Mouse (Mus musculus) kidney, embryonic 14.5 days (tissue): Measurements from ENCODE around the gene Ndufb5. TPM values are rescaled to one million over a fixed set of nuclear protein-coding genes. Genes with fewer than 3 reads are reported as not detected.

Experiments used
- ATAC-seq: fragments of 200-750 bp; cut with Nextera tagmentation; 2 replicates; pipeline ENCODE4 v1.8.0; 2017; ENCODE audit warnings: moderate number of reproducible peaks, mild to moderate bottlenecking, moderate TSS enrichment, moderate library complexity; ENCODE audit not compliant: low FRiP score, low TSS enrichment
- H3K27ac ChIP-seq: fragments of 300-500 bp; sonication (generic); 2 replicates; pipeline ENCODE4 v1.5.1; 2014; ENCODE audit warnings: low read depth, mild to moderate bottlenecking, low read length, moderate library complexity, mixed read lengths
- H3K27me3 ChIP-seq: fragments of 300-500 bp; sonication (generic); 2 replicates; pipeline ENCODE4 v1.6.1; 2014; ENCODE audit warnings: mild to moderate bottlenecking, low read length; ENCODE audit not compliant: control insufficient read depth, insufficient read depth
- H3K36me3 ChIP-seq: fragments of 300-500 bp; sonication (generic); 2 replicates; pipeline ENCODE4 v1.6.1; 2014; ENCODE audit warnings: low read length, mixed read lengths; ENCODE audit not compliant: control insufficient read depth, insufficient read depth
- H3K4me1 ChIP-seq: fragments of 300-500 bp; sonication (generic); 2 replicates; pipeline ENCODE4 v1.6.1; 2014; ENCODE audit warnings: low read length, mixed read lengths; ENCODE audit not compliant: control insufficient read depth, insufficient read depth
- H3K4me2 ChIP-seq: fragments of 300-500 bp; sonication (generic); replicated peaks from 2 replicates; pipeline ENCODE4 v1.6.1; 2014; ENCODE audit warnings: low read depth, mild to moderate bottlenecking, low read length
- H3K4me3 ChIP-seq: fragments of 300-500 bp; sonication (generic); 2 replicates; pipeline ENCODE4 v1.5.1; 2014; ENCODE audit warnings: mild to moderate bottlenecking, low read length
- H3K9ac ChIP-seq: fragments of 300-500 bp; sonication (generic); 2 replicates; pipeline ENCODE4 v1.6.1; 2014; ENCODE audit warnings: low read depth, mild to moderate bottlenecking, low read length, moderate library complexity
- H3K9me3 ChIP-seq: fragments of 300-500 bp; sonication (generic); 2 replicates; pipeline ENCODE4 v1.6.1; 2016; ENCODE audit warnings: low read length; ENCODE audit not compliant: control insufficient read depth
- WGBS: fragments of 180-500 bp; shearing (Covaris S2); extraction: QIAGEN DNeasy Blood & Tissue Kit; methylation state at CpG from one replicate; pipeline ENCODE4 v1.1.7; 2014; 5-methylcytosine and 5-hydroxymethylcytosine counted together
- polyA plus RNA-seq: library from polyadenylated mRNA; unstranded; fragments of >200 nt; fragmentation: Nextera tagmentation; extraction: Ambion mirVana; gene quantifications from 2 replicates; pipeline ENCODE4 v1.2.1, GENCODE M21; 2014

Gene Ndufb5
- polyA plus RNA-seq, result 358 and 449 TPM in 2 replicates

DNA sequence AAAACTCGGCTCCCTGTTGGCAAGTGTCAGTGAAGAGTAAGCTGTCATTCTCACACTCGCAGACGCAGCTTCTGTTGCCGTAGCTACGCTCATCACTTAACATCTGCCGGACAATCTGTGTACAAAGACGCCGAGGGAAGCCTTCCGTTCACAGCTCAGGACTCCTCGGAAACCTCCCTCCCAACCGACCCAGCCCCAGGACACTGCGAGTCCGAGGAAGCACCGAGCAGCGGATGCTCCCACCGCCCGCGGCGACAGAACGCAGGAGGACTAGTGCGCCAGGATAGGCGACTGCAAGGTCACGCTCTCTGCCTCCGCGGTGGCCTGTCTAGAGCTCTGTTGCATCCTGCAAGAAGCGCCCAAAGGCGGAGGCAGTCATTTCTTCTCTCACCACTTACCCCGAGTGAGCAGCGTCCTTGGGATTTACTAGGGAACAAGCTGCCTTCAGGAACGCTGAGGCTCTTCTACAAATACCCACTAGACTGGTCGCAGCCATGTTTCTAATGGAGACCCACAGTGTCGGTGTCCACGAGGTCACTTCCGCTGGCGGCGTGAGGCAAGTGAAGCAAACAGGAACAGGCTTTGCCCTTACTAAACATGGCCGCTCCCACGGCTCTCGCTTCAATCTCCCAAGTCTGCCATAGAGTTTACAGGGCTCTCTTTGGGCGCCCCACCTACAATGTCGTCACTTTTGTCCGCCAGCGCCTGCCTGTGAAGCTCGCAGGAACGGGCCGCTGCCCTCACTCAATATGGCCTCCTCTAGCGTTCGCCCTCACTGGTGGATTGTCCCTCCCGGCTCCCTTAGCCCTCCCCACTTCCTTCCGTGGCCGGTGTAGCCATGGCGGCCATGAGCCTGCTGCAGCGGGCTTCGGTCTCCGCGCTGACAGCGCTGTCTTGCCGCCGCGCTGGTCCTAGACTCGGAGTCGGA lies at the start of gene Ndufb5:
TSS of gene Ndufb5 (plus strand) at position 747 of the 928 bp plus-strand sequence.
- peaks cover 17% of the 10 kb centered on the region for H3K36me3 ChIP-seq
- under 1% methylated on average over 62 of the region's 62 CpGs for WGBS
- H3K9me3 ChIP-seq, result no peaks in the 10 kb centered on the region
- H3K9ac ChIP-seq, result peak within 1 kb of the TSS; percentile 85
- H3K27me3 ChIP-seq, result no peaks in the 10 kb centered on the region
- peak; percentile 98 for ATAC-seq
- peak within 1 kb of the TSS; percentile 80 for H3K4me2 ChIP-seq
- H3K4me3 ChIP-seq, result peak within 1 kb of the TSS; percentile 98
- peaks cover 14% of the 10 kb centered on the region; the same call in 1 of the 2 replicates for H3K4me1 ChIP-seq
- H3K27ac ChIP-seq, result peak within 1 kb of the TSS; percentile 74; the same call in 1 of the 2 replicates

DNA sequence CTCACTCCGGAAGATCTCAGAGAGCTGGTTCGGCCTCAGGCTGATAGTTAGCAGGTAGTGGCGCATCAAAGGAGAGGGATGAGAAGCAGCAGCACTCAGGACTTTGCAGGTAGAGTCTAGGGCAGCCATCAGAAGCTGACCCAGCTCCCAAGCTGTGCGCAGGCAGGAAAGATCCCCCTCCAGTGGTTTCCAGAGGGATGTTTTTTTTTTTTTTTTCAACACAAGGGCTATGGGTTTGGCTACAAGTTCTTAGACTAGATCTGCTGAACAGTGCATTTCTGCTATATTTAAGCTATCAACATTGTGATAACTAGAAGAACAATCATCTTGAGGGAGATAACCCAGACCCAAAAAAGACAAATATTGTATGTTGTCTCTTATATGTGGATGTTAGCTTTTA lies 49.6 kb upstream of the Ndufb5 start:
- Histone ChIP-seq H3K4me1 (no peaks in the 10 kb centered on the region), H3K36me3 (no peaks in the 10 kb centered on the region), H3K4me2 (no peak overlapping the region), H3K4me3 (no peak overlapping the region), H3K9me3 (no peaks in the 10 kb centered on the region), H3K9ac (no peak overlapping the region), H3K27me3 (no peaks in the 10 kb centered on the region), H3K27ac (no peak overlapping the region)
- ATAC-seq, result no peak
- 22% methylated on average over 4 of the region's 4 CpGs for WGBS

DNA sequence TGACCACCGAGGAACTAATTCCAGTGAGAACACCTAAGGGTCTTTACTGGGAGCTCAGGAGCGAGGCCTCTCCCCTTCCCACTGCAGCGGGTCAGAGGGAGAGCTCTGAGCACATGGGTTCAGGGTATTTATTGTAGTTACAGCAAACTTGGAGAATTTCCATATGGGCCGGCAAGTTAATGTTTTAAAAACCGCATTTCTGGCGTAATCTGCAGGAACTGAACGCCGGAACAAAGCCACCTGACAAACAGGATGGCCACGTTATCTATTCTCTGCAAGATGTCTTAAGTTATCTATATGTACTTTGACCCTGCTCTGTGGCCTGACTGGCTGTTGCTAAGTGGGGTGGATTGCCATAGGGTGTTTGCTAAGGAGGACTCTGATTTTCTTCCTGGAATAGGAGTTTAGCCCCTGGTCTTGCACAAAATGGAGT lies 47.2 kb upstream of the Ndufb5 start:
- WGBS, result 88% methylated on average over 9 of the region's 9 CpGs
- no peaks in the 10 kb centered on the region for H3K27me3 ChIP-seq
- no peak overlapping the region for H3K4me2 ChIP-seq
- no peak overlapping the region for H3K9ac ChIP-seq
- no peak overlapping the region for H3K4me3 ChIP-seq
- no peaks in the 10 kb centered on the region for H3K9me3 ChIP-seq
- H3K36me3 ChIP-seq, result no peaks in the 10 kb centered on the region
- no peaks in the 10 kb centered on the region for H3K4me1 ChIP-seq
- no peak overlapping the region for H3K27ac ChIP-seq
- ATAC-seq, result no peak

DNA sequence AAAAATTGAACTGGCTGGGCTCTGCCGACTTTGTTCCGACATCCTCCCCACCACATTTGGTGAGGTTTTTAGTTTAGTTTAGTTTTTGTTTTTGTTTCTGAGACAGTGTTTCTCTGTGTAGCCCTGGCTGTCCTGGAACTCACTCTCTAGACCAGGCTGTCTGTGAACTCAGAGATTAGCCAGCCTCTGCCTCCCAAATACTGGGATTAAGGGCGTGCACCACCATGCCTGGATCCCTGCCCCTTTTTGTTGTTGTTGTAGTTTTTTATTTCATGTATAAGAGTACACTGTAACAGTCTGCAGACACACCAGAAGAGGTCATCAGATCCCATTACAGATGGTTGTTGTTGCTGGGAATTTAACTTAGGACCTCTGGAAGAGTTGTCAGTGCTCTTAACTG lies 46.8 kb upstream of the Ndufb5 start:
- no peaks in the 10 kb centered on the region for H3K36me3 ChIP-seq
- no peak for ATAC-seq

DNA sequence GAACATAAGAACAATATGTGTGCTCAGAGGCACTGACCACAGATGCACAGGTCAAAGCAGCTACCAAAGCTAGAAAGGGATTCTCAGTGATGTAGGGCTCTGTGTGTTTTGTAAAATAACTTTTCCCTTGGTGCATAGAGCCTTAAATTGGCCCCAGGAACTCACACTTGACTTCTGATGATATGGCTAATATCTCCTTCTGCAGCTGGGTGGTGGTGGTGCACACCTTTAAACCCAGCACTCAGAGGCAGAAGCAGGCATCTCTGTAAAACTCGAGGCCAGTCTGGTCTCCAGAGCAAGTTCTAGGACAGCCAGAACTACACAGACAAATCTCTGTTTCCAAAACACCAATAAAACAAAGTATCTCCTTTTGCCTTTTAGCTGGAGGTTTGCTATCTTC lies 45.9 kb upstream of the Ndufb5 start:
- no peaks in the 10 kb centered on the region for H3K36me3 ChIP-seq
- H3K4me1 ChIP-seq, result no peaks in the 10 kb centered on the region
- no peak for ATAC-seq
- H3K9me3 ChIP-seq, result no peaks in the 10 kb centered on the region
- H3K4me3 ChIP-seq, result no peak overlapping the region
- no peaks in the 10 kb centered on the region for H3K27me3 ChIP-seq
- H3K9ac ChIP-seq, result no peak overlapping the region
- no peak overlapping the region for H3K4me2 ChIP-seq
- WGBS, result 76% methylated on average over 1 of the region's 1 CpGs
- H3K27ac ChIP-seq, result no peak overlapping the region

More for the DNA sequence above, 46.8 kb upstream of the Ndufb5 start:
- H3K27ac ChIP-seq, result no peak overlapping the region
- WGBS, result 85% methylated on average over 3 of the region's 3 CpGs
- H3K4me1 ChIP-seq, result no peaks in the 10 kb centered on the region
- H3K27me3 ChIP-seq, result no peaks in the 10 kb centered on the region
- no peak overlapping the region for H3K4me2 ChIP-seq
- H3K4me3 ChIP-seq, result no peak overlapping the region
- H3K9me3 ChIP-seq, result no peaks in the 10 kb centered on the region
- no peak overlapping the region for H3K9ac ChIP-seq

DNA sequence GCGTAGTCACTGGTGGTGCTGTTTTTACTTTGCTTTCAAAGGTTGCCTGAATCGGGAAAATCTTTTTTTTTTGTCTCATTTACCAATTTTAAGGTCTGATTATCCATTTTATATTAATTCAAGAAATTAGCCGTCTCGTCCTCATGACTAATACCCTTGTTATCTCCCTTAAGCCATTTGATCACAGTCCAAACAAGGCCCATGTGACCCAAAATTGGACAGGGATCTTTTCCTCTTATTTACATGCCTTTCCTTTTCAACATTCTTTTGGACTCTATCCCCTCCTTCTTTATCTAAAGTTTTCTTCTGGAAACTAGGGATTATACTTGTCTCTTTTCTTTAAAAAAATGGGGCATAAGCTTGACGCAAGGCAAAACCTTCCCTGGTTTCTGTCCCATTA lies 44.9 kb upstream of the Ndufb5 start:
- no peak overlapping the region for H3K27ac ChIP-seq
- no peak overlapping the region for H3K9ac ChIP-seq
- no peak overlapping the region for H3K4me2 ChIP-seq
- H3K4me3 ChIP-seq, result no peak overlapping the region
- H3K36me3 ChIP-seq, result no peaks in the 10 kb centered on the region
- 80% methylated on average over 5 of the region's 5 CpGs for WGBS
- H3K27me3 ChIP-seq, result no peaks in the 10 kb centered on the region
- H3K9me3 ChIP-seq, result no peaks in the 10 kb centered on the region
- no peak for ATAC-seq
- no peaks in the 10 kb centered on the region for H3K4me1 ChIP-seq

DNA sequence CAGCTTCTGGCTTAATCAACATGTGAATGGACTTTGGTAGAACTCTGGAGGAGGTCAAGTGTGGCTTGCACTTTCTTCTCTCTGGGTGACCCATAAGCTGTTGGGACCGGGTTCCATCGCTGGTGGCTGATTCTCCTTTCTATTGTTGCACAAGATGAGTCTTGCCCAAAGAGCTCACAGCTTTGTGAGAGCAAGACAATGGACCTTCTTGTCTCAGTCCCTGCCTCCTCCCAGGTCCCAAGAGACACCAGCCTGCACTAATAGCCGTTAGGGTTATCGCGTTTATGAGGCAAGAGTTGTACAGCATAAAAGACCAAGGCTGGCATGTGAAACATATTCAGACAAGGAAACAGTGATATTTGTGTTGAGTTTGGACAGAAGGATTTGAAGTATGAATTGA lies 42.6 kb upstream of the Ndufb5 start:
- H3K4me3 ChIP-seq, result no peak overlapping the region
- no peak overlapping the region for H3K9ac ChIP-seq
- no peak for ATAC-seq
- H3K36me3 ChIP-seq, result no peaks in the 10 kb centered on the region
- H3K27me3 ChIP-seq, result no peaks in the 10 kb centered on the region
- no peaks in the 10 kb centered on the region for H3K4me1 ChIP-seq
- H3K4me2 ChIP-seq, result no peak overlapping the region
- H3K9me3 ChIP-seq, result no peaks in the 10 kb centered on the region
- H3K27ac ChIP-seq, result no peak overlapping the region
- WGBS, result 76% methylated on average over 5 of the region's 5 CpGs

DNA sequence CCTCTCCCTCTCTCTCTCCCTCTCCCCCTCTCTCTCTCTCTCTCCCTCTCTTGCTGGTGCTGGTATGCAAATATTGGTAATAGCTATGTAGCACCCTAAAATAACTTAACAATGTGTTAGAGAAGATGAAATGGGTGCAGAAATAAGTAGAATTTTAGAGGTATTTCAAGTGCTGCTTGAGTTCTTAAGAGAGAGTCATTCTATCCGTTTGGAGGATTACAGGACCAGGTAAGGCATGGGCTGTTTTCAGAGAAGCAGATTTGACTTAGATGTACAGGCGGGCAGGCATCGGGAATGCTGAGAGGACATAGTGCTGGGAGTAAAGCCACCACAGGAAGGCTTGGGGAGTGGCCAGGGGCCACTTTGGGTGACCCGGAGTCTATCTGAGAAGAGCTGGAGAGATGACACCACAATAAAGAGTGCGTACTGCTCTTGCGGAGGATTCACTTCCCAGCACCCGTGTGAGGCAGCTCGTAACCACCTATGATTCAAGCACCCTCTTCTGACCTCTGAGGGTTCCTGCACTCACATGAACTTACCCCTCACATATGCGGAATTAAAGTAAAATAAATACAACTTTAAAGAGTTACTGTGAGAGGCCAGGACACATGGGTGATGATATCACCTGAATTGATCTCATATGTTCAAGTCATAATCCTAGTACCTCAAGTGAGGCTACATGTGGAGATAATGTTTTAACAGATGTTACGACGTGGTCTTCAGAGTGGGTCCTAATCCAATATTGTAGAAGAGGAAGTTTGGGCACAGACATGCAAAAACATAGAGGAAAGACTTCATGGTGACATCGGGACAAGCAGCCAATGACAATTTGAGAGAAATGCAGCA lies 41.8 kb upstream of the Ndufb5 start:
- 56% methylated on average over 12 of the region's 12 CpGs for WGBS
- no peak overlapping the region for H3K27ac ChIP-seq
- no peaks in the 10 kb centered on the region for H3K36me3 ChIP-seq
- H3K9ac ChIP-seq, result no peak overlapping the region
- no peaks in the 10 kb centered on the region for H3K27me3 ChIP-seq
- no peaks in the 10 kb centered on the region for H3K4me1 ChIP-seq
- no peak for ATAC-seq
- H3K4me3 ChIP-seq, result no peak overlapping the region
- H3K4me2 ChIP-seq, result no peak overlapping the region
- no peaks in the 10 kb centered on the region for H3K9me3 ChIP-seq

DNA sequence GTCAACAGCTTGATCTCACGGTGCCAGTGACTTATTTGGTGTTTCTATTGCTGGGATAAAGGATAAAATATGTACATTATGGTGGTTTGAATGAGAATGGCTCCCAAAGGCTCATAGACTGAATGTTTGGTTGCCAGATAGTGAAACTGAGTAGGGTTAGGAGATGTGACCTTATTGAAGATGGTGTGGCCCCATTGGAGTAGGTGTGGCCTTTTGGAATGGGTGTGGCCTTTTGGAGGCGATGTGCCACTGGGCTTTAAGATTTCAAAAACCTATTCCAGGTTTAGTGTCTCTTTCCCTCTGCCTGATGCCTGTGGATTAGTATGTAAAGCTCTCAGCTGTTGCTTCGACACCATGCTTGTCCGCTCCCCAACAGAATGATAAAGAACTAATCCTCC lies 41.2 kb upstream of the Ndufb5 start:
- no peak for ATAC-seq
- Histone ChIP-seq H3K4me1 (no peaks in the 10 kb centered on the region), H3K27ac (no peak overlapping the region), H3K4me2 (no peak overlapping the region), H3K27me3 (no peaks in the 10 kb centered on the region), H3K9me3 (no peaks in the 10 kb centered on the region), H3K9ac (no peak overlapping the region), H3K4me3 (no peak overlapping the region), H3K36me3 (no peaks in the 10 kb centered on the region)
- 91% methylated on average over 4 of the region's 4 CpGs for WGBS
